Mouse (Mus musculus) ES-Bruce4 (cell line): Measurements from ENCODE around the gene Abhd8. TPM values are rescaled to one million over a fixed set of nuclear protein-coding genes. Genes with fewer than 3 reads are reported as not detected.

Source experiments
- H3K27ac ChIP-seq: 2 replicates; pipeline ENCODE4 v1.5.1; 2012; ENCODE audit warnings: low read length, inconsistent platforms; ENCODE audit not compliant: insufficient read depth
- H3K27me3 ChIP-seq: 2 replicates; pipeline ENCODE4 v1.6.1; 2012; ENCODE audit warnings: mild to moderate bottlenecking, low read length, inconsistent platforms; ENCODE audit not compliant: control insufficient read depth, poor library complexity, insufficient read depth, severe bottlenecking
- H3K36me3 ChIP-seq: 2 replicates; pipeline ENCODE4 v1.6.1; 2012; ENCODE audit warnings: inconsistent platforms, mild to moderate bottlenecking, low read length, moderate library complexity; ENCODE audit not compliant: control insufficient read depth, poor library complexity, insufficient read depth, severe bottlenecking
- H3K4me1 ChIP-seq: one replicate; pipeline ENCODE4 v1.8.1; 2011; ENCODE audit warnings: low read length; ENCODE audit not compliant: control insufficient read depth, insufficient read depth
- H3K4me3 ChIP-seq: 2 replicates; pipeline ENCODE4 v1.5.1; 2011; ENCODE audit warnings: low read depth, mild to moderate bottlenecking, low read length
- H3K9ac ChIP-seq: 2 replicates; pipeline ENCODE4 v1.6.1; 2012; ENCODE audit warnings: low read depth, mild to moderate bottlenecking, inconsistent platforms; ENCODE audit not compliant: poor library complexity, severe bottlenecking
- H3K9me3 ChIP-seq: replicated peaks from 2 replicates; pipeline ENCODE4 v1.6.1; 2012; ENCODE audit warnings: mild to moderate bottlenecking, low read length, inconsistent platforms; ENCODE audit not compliant: control insufficient read depth, poor library complexity, insufficient read depth, severe bottlenecking
- CTCF ChIP-seq: IDR thresholded peaks from one replicate; pipeline ENCODE4 v1.8.1; 2011; ENCODE audit warnings: low read depth, low read length
- EP300 ChIP-seq: IDR thresholded peaks from 2 replicates; pipeline ENCODE4 v1.6.1; 2011; ENCODE audit warnings: low read depth, low read length; ENCODE audit not compliant: insufficient read depth
- POLR2A ChIP-seq: IDR thresholded peaks from one replicate; pipeline ENCODE4 v1.8.1; 2011; ENCODE audit warnings: low read length; ENCODE audit not compliant: insufficient read depth
- polyA plus RNA-seq: library from polyadenylated mRNA; stranded (reverse); fragments of >200 nt; gene quantifications from 2 replicates; pipeline ENCODE4 v1.2.4, GENCODE M21; 2011; ENCODE audit warnings: low read depth; ENCODE audit not compliant: missing spikeins, insufficient read depth, insufficient read length

Abhd8 gene
- polyA plus RNA-seq, 1 experiment, result 10.1 TPM

DNA sequence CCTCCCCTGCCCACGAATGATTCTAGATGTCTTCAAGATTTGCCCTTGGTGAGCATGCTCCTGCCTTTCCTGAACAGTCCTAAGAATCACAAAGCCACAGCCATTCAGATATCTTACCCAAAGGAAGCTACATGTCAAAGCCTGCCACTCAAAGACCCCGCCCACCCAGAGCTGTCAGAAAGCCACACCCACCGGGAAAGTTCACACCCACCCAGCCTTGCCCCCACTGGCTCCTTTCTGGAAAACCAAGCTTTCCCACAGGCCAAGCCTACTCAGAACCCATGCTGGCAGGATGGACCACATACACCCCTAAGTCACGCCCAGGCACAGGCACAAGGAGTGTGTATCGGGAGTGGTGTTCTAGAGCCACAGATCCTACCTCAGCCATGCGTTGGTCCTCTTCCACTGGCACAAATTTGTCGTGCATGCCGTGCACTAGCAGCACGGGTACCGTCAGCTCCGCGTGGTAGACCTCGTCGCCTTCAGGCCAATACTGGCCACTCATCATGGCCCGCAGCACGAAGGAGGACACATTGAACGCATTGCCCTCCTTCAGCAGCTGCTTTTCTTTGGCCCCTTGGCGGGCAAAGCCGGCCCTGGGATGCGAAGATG lies 5.7 kb downstream of the Abhd8 start:
- Histone ChIP-seq H3K4me1 (peaks cover 8% of the 10 kb centered on the region), H3K4me3 (peak overlapping the region; percentile 19), H3K27me3 (0 out of 2 replicates have a peak, but pooled peaks cover 2% of the 10 kb centered on the region), H3K36me3 (no peaks in the 10 kb centered on the region), H3K9ac (no peak overlapping the region), H3K9me3 (no peaks in the 10 kb centered on the region), H3K27ac (no peak overlapping the region)
- TF ChIP-seq POLR2A (no peak), CTCF (no peak), EP300 (no peak)

DNA sequence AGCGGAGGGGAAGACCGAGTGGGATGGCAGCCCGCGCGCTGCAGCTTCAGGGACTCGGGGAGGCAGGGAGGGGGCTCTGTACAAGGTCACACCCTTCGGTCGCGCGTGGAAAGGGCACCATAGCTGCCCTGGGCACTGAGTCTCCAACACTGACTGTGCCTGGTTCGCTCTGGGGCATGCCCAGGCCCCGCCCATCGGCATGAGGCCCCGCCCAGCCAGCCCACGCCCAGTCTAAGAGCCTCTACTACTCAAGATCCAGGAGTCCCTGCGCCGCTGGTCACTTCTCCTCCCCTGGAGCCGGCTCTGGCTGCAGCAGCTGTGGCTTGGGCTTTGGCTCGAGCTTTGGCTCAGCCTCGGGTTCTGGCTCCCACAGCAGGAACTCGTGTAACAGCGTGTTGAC lies 6.5 kb downstream of the Abhd8 start:
- TF ChIP-seq POLR2A (no peak), EP300 (no peak)
- Histone ChIP-seq H3K4me1 (peaks cover 8% of the 10 kb centered on the region), H3K9ac (no peak overlapping the region), H3K36me3 (no peaks in the 10 kb centered on the region), H3K27ac (no peak overlapping the region), H3K27me3 (no peaks in the 10 kb centered on the region), H3K9me3 (no peaks in the 10 kb centered on the region), H3K4me3 (peak overlapping the region; percentile 12; the same call in 1 of the 2 replicates)

DNA sequence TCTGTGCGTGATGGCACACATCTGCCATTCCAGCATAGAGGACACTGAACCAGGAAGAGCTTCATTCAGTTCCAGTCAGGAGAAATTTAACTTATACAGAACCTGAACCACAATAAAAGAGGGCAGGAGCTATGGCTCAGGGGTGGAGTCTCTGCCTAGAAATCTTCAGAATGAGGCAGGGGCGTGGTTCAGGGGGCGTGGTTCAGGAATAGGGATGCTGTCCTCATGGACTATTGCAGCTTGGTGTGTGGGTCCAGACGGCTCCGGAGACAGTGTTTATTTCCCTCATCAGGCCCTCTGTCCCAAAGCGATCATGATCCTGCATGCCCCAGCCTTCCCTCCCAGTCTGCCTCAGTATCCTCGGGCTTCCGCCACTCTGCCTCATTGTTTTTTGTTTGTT lies 8.8 kb downstream of the Abhd8 start:
- no peak overlapping the region for H3K9ac ChIP-seq
- no peaks in the 10 kb centered on the region for H3K27me3 ChIP-seq
- H3K9me3 ChIP-seq, result peaks cover 4% of the 10 kb centered on the region; the same call in 1 of the 2 replicates
- H3K4me3 ChIP-seq, result no peak overlapping the region
- no peaks in the 10 kb centered on the region for H3K36me3 ChIP-seq
- TF ChIP-seq EP300 (no peak), CTCF (no peak), POLR2A (no peak)
- H3K4me1 ChIP-seq, result peaks cover 8% of the 10 kb centered on the region
- H3K27ac ChIP-seq, result no peak overlapping the region

DNA sequence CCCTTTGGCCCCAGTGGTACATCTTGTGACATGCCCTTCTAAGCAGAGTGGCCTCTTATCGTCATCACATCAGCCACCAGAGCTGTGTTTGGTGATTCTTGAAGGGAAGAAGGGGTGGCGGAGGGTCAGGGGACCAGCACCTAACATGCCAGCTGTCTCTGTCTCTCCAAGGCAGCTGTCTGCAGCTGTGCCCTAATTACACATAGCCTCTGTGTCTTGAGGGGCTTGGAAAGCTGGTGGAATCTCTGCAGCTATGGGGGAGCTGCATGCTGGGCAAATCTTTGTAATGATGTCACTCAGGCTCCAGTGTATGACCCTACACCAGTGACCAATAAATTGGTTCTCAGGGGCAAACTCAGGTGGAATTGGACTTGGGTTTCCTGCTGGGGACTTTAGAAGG lies 10.8 kb downstream of the Abhd8 start:
- no peak overlapping the region for H3K9ac ChIP-seq
- no peaks in the 10 kb centered on the region for H3K27me3 ChIP-seq
- H3K4me3 ChIP-seq, result no peak overlapping the region
- H3K27ac ChIP-seq, result no peak overlapping the region
- peaks cover 5% of the 10 kb centered on the region for H3K4me1 ChIP-seq
- TF ChIP-seq EP300 (no peak), CTCF (no peak)
- peaks cover 22% of the 10 kb centered on the region for H3K9me3 ChIP-seq
- H3K36me3 ChIP-seq, result no peaks in the 10 kb centered on the region

DNA sequence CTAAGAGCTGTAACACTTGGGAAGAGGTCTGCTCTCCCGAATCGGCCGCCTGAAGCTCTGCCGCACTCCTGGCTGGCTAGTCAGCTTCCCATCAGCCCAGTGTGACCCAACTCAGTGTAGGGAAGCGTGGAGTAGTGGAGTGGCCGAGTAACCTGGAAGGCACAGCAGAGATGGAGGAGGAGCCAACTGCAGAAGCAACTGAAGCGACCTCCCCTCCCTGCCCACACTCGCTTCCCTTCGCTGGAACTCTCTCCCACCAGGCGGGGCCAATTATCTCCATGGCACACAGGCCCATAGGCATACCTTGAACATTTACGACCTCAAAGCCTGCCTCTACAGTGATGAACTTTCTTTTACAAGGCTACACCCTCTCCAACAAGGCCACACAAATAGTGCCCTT lies 11.7 kb downstream of the Abhd8 start:
- Histone ChIP-seq H3K27ac (no peak overlapping the region), H3K4me3 (peak overlapping the region; percentile 5), H3K4me1 (peaks cover 3% of the 10 kb centered on the region), H3K36me3 (no peaks in the 10 kb centered on the region), H3K9me3 (peaks cover 27% of the 10 kb centered on the region), H3K27me3 (no peaks in the 10 kb centered on the region), H3K9ac (no peak overlapping the region)
- no peak for TF ChIP-seq CTCF
- TF ChIP-seq EP300, result no peak
- no peak for TF ChIP-seq POLR2A

DNA sequence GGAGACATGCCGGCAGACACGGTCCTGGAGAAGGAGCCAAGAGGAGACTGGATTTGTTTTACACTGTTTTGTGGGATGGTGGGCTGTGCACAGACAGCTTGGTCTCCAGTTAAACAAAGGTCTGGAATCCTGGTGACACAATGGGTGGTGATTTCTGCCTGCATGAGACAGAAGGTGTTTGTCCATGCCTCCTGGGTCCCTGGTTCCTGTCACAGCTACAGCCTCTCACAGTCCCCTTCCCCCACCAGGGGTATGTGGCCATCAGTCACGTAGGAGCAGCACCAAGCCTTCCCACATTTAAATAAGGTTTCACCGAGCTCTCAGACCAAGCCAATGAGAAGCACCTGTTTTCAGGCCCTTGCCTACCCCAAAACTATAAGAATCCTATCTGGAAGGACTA lies 12.1 kb downstream of the Abhd8 start:
- H3K27ac ChIP-seq, result no peak overlapping the region
- peak; percentile 86 for TF ChIP-seq EP300
- TF ChIP-seq CTCF, result no peak
- TF ChIP-seq POLR2A, result no peak
- H3K36me3 ChIP-seq, result no peaks in the 10 kb centered on the region
- H3K4me3 ChIP-seq, result peak overlapping the region; percentile 18; the same call in 1 of the 2 replicates
- H3K4me1 ChIP-seq, result peaks cover 3% of the 10 kb centered on the region
- no peaks in the 10 kb centered on the region for H3K27me3 ChIP-seq
- H3K9ac ChIP-seq, result no peak overlapping the region
- peaks cover 32% of the 10 kb centered on the region for H3K9me3 ChIP-seq
